Mouse (Mus musculus): ENCODE measurements at regions not wholly inside any gene's neighbourhood (a gene's known extent, or its start where the extent isn't known, plus 50 kb on each side); places are given as distances from the start of the nearest gene placed in this dataset.
A peak's percentile ranks its signal among the peaks of the same experiment; 100 is the strongest.
"Not testable (repeated sequence)": the region's sequence is repeated elsewhere in the genome, so short reads cannot be mapped to it uniquely, and the experiment has no call there.

- WGBS: 59% methylated on average over 16 of the region's 16 CpGs
- Histone ChIP-seq H3K36me3 (no peaks in the 10 kb centered on the region), H3K27me3 (no peaks in the 10 kb centered on the region), H3K4me2 (replicated peaks) (peak overlapping the region; percentile 21), H3K27ac (peak overlapping the region; percentile 69), H3K4me1 (replicated peaks) (peaks cover 28% of the 10 kb centered on the region), H3K9ac (replicated peaks) (no peak overlapping the region), H3K4me3 (replicated peaks) (no peak overlapping the region), H3K9me3 (no peaks in the 10 kb centered on the region)
- peak; percentile 76 for ATAC-seq
Measured at GRCm38 (mm10) chr1:166922911-166923712, 78.1 kb upstream of the Fam78b start.

GRCm38 (mm10) chr1:166923713-166923975 lies 77.6 kb upstream of the Fam78b start:
- Histone ChIP-seq H3K36me3 (no peaks in the 10 kb centered on the region), H3K4me2 (replicated peaks) (no peak overlapping the region), H3K4me1 (replicated peaks) (peaks cover 28% of the 10 kb centered on the region), H3K27ac (peak overlapping the region; percentile 69), H3K27me3 (no peaks in the 10 kb centered on the region), H3K4me3 (replicated peaks) (no peak overlapping the region), H3K9ac (replicated peaks) (no peak overlapping the region), H3K9me3 (no peaks in the 10 kb centered on the region)
- 42% methylated on average over 3 of the region's 3 CpGs for WGBS
- ATAC-seq: no peak

- Histone ChIP-seq H3K4me1 (replicated peaks) (peaks cover 28% of the 10 kb centered on the region), H3K4me3 (replicated peaks) (no peak overlapping the region), H3K9ac (replicated peaks) (no peak overlapping the region), H3K9me3 (no peaks in the 10 kb centered on the region), H3K36me3 (no peaks in the 10 kb centered on the region), H3K27ac (no peak overlapping the region), H3K27me3 (no peaks in the 10 kb centered on the region), H3K4me2 (replicated peaks) (no peak overlapping the region)
- WGBS: 90% methylated on average over 2 of the region's 2 CpGs
- ATAC-seq: no peak
Measured at GRCm38 (mm10) chr1:166924126-166924525, 77.1 kb upstream of the Fam78b start.

GRCm38 (mm10) chr1:166926078-166926477 lies 75.1 kb upstream of the Fam78b start:
- Histone ChIP-seq H3K36me3 (no peaks in the 10 kb centered on the region), H3K9me3 (no peaks in the 10 kb centered on the region), H3K9ac (replicated peaks) (no peak overlapping the region), H3K27ac (0 out of 2 replicates have a peak overlapping the region, but pooled peaks have one; percentile 32), H3K4me2 (replicated peaks) (no peak overlapping the region), H3K4me3 (replicated peaks) (no peak overlapping the region), H3K27me3 (no peaks in the 10 kb centered on the region), H3K4me1 (replicated peaks) (peaks cover 28% of the 10 kb centered on the region)
- WGBS: 29% methylated on average over 4 of the region's 4 CpGs
- ATAC-seq: no peak

- H3K27me3 ChIP-seq; H3K36me3 ChIP-seq; H3K9ac ChIP-seq (replicated peaks); H3K4me1 ChIP-seq (replicated peaks); ATAC-seq; H3K27ac ChIP-seq; H3K9me3 ChIP-seq: not testable (repeated sequence)
- H3K4me3 ChIP-seq (replicated peaks): peak overlapping the region; percentile 27
- peak overlapping the region; percentile 33 for H3K4me2 ChIP-seq (replicated peaks)
- 64% methylated on average over 9 of the region's 9 CpGs for WGBS
Measured at GRCm38 (mm10) chr1:166939744-166940143, 61.5 kb upstream of the Fam78b start.

GRCm38 (mm10) chr1:166940146-166941076 lies 60.8 kb upstream of the Fam78b start:
- H3K9ac ChIP-seq (replicated peaks); H3K27ac ChIP-seq; H3K9me3 ChIP-seq; H3K27me3 ChIP-seq; H3K36me3 ChIP-seq; H3K4me1 ChIP-seq (replicated peaks): not testable (repeated sequence)
- peak overlapping the region; percentile 33 for H3K4me2 ChIP-seq (replicated peaks)
- H3K4me3 ChIP-seq (replicated peaks): peak overlapping the region; percentile 27
- 60% methylated on average over 31 of the region's 31 CpGs for WGBS
- peak; percentile 76 for ATAC-seq

GRCm38 (mm10) chr1:166942201-166942600 lies 59.0 kb upstream of the Fam78b start:
- no peaks in the 10 kb centered on the region for H3K9me3 ChIP-seq
- no peaks in the 10 kb centered on the region for H3K36me3 ChIP-seq
- H3K4me3 ChIP-seq (replicated peaks): no peak overlapping the region
- H3K27ac ChIP-seq: no peak overlapping the region
- WGBS: 88% methylated on average over 1 of the region's 1 CpGs
- no peaks in the 10 kb centered on the region for H3K4me1 ChIP-seq (replicated peaks)
- no peak for ATAC-seq
- H3K4me2 ChIP-seq (replicated peaks): no peak overlapping the region
- H3K9ac ChIP-seq (replicated peaks): no peak overlapping the region
- no peaks in the 10 kb centered on the region for H3K27me3 ChIP-seq

- no peaks in the 10 kb centered on the region; the same call in none of the 2 replicates for H3K4me1 ChIP-seq (replicated peaks)
- H3K36me3 ChIP-seq: no peaks in the 10 kb centered on the region
- H3K9ac ChIP-seq (replicated peaks): no peak overlapping the region
- H3K27me3 ChIP-seq: no peaks in the 10 kb centered on the region
- H3K4me3 ChIP-seq (replicated peaks): no peak overlapping the region
- no peak overlapping the region for H3K4me2 ChIP-seq (replicated peaks)
- H3K9me3 ChIP-seq: no peaks in the 10 kb centered on the region
- ATAC-seq: no peak
- 83% methylated on average over 7 of the region's 7 CpGs for WGBS
- no peak overlapping the region for H3K27ac ChIP-seq
Measured at GRCm38 (mm10) chr1:166944540-166944939, 56.7 kb upstream of the Fam78b start.

GRCm38 (mm10) chr1:166947844-166948702 lies 53.1 kb upstream of the Fam78b start:
- no peaks in the 10 kb centered on the region; the same call in none of the 2 replicates for H3K4me1 ChIP-seq (replicated peaks)
- no peaks in the 10 kb centered on the region for H3K27me3 ChIP-seq
- H3K36me3 ChIP-seq: no peaks in the 10 kb centered on the region
- H3K9ac ChIP-seq (replicated peaks): no peak overlapping the region
- no peak overlapping the region for H3K4me3 ChIP-seq (replicated peaks)
- H3K27ac ChIP-seq: peak overlapping the region; percentile 62
- WGBS: 65% methylated on average over 15 of the region's 15 CpGs
- H3K4me2 ChIP-seq (replicated peaks): peak overlapping the region; percentile 17; the same call in 1 of the 2 replicates
- H3K9me3 ChIP-seq: no peaks in the 10 kb centered on the region
- ATAC-seq: peak; percentile 76
